Mouse (Mus musculus) hematopoietic stem cell, adult 5-6 weeks (primary cell): Measurements from ENCODE around the gene Arl8a. TPM values are rescaled to one million over a fixed set of nuclear protein-coding genes. Genes with fewer than 3 reads are reported as not detected.
A peak's percentile ranks its signal among the peaks of the same experiment; 100 is the strongest.
"Not testable (repeated sequence)": the region's sequence is repeated elsewhere in the genome, so short reads cannot be mapped to it uniquely, and the experiment has no call there.

Experiments used
- ATAC-seq, 2 experiments: fragments of 125-278 bp in 1 of 2; replicated peaks in 1 of 2; 2 replicates each; pipeline ENCODE4 v1.8.0; 2016 to 2017; ENCODE audit warnings: inconsistent platforms in 2 of 2, mild to moderate bottlenecking in 2 of 2, moderate number of reproducible peaks in 2 of 2, low read depth in 1 of 2, moderate TSS enrichment in 1 of 2; ENCODE audit not compliant: low FRiP score in 2 of 2, poor library complexity in 2 of 2, severe bottlenecking in 2 of 2, insufficient read depth in 1 of 2, low TSS enrichment in 1 of 2
- total RNA-seq: library from RNA; stranded (forward); fragments of 172-1452, 232-1000 nt; gene quantifications from 2 replicates; pipeline ENCODE4 v1.2.3, GENCODE M21; 2017

Gene Arl8a
- 22.3 and 24.4 TPM in 2 replicates for total RNA-seq

- ATAC-seq: peak; percentile 29 to 48; a peak in 2 of 4 replicates
Observed at GRCm38 (mm10) chr1:135146077-135146945, at the start of gene Arl8a. Gene Arl8a, plus strand, starts transcription at chr1:135146824.

- ATAC-seq: no peak
Observed at GRCm38 (mm10) chr1:135097441-135097840, 49.2 kb upstream of the Arl8a start.

- no peak for ATAC-seq
Observed at GRCm38 (mm10) chr1:135098441-135098840, 48.2 kb upstream of the Arl8a start.

GRCm38 (mm10) chr1:135100400-135100799 is 46.2 kb upstream of the Arl8a start:
- ATAC-seq: 0 out of 4 replicates have a peak, but pooled peaks of 1 of the 2 experiments have one; percentile 3

DNA sequence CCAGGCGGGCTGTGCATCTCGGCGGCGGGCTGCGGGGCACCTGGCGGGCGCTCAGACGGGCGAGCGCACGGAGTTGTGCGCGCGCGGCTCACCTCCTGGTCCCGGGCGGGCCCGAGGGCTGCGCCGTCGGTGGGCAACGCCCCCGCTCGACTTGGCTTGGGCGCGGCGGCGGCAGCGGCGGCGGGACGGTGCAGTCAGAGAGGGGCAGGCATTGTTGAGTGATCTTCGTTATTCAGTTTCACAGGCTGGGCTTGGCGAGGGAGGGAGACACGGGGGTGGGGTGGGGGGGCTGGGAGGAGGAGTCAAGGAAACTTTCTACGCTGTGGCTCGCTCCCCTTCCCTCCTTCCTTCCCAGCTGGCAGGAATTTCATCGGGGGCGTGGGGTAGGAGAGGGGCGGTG is 41.5 kb upstream of the Arl8a start, which contains the start of gene Lgr6:
TSS of gene Lgr6 (minus strand) at position 153 of the 400 bp plus-strand sequence.
- ATAC-seq: no peak

DNA sequence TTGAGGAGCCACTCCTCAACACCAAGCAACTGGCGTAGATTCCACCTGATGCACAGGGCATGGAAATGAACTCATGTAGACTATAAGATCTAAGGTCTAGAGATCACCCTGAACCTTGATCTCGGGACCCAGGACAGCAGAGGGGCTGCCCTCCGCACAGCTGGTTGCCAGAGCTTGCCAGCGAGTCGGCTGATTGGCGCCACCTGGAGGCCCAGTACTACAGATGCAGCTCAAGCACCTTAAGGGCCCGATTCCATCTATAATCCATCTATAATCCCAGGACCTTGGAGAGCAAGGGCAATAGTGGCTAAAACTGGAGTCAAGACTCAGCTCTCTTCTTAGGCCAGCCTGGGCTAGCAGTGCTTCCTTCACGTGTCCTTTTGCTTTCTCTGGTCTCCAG is 40.7 kb upstream of the Arl8a start:
- ATAC-seq: peak; percentile 54 to 62; a peak in 3 of 4 replicates

DNA sequence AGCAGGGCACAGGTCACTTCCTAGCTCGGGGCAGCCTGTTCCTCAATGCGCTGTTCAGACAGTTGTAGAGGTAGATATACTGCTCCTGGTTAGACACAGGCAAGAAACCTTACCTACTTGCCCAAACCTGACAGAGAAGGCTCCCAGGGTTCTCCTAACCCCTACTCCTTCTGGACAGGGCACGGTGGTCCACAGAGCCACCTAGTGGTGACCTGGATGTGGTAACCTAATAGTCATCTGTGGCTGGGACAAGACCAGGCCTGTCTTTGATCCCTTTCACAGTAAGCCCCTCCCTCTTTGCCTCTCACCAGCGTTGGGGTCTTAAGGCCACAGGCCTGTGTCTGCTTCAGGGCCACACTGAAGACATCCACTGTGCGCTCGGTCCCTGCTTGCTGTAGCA is 38.0 kb upstream of the Arl8a start:
- peak in 1 of 2 experiments; percentile 24; a peak in 1 of 4 replicates for ATAC-seq

- 0 out of 4 replicates have a peak, but pooled peaks of 1 of the 2 experiments have one; percentile 19 for ATAC-seq
Observed at GRCm38 (mm10) chr1:135110075-135110474, 36.5 kb upstream of the Arl8a start.

GRCm38 (mm10) chr1:135111271-135111670 is 35.4 kb upstream of the Arl8a start:
- not testable (repeated sequence) for ATAC-seq

GRCm38 (mm10) chr1:135112661-135113060 is 34.0 kb upstream of the Arl8a start:
- peak; percentile 68 to 80 for ATAC-seq

DNA sequence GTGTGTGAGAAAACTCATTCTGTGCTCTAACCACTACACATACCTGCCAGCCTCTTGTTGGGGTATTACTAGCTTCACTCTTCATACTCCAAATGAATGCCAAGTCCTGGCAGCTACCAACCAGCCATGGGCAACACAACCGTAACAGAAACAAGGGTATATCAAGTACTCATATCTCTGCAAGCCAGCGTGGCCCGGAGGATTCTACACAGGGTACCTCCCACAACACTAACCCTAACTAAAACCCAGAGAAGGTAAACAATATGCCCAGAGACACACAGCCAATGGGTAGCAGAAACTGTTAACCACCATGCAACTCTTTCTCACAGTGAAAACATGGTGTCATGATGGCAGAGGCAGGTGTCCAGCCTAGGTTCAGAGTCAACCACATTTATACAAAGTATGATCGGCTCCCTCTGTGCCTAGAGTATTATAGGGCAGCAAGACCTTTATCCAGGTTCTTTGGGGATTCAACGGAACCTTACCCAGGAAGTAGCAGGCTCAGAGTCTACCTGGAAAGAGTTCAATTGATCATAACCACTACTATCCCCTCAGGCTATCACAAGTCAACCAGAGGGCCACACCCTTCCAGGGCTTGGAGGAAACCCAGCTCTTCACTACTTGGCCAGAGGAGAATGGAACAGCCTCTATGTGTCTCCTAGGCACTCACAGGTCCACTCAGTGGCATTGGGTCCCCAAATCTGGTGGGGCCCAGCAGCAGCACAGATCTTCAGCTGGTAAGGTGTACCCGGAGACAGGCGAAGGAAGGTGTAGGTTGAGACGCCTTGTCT is 21.9 kb upstream of the Arl8a start:
- no peak for ATAC-seq

- ATAC-seq: no peak
Observed at GRCm38 (mm10) chr1:135125990-135126389, 20.6 kb upstream of the Arl8a start.

GRCm38 (mm10) chr1:135126443-135127027 is 20.1 kb upstream of the Arl8a start:
- no peak for ATAC-seq

GRCm38 (mm10) chr1:135128011-135128441 is 18.6 kb upstream of the Arl8a start:
- ATAC-seq: no peak

- no peak for ATAC-seq
Observed at GRCm38 (mm10) chr1:135128986-135129385, 17.6 kb upstream of the Arl8a start.

DNA sequence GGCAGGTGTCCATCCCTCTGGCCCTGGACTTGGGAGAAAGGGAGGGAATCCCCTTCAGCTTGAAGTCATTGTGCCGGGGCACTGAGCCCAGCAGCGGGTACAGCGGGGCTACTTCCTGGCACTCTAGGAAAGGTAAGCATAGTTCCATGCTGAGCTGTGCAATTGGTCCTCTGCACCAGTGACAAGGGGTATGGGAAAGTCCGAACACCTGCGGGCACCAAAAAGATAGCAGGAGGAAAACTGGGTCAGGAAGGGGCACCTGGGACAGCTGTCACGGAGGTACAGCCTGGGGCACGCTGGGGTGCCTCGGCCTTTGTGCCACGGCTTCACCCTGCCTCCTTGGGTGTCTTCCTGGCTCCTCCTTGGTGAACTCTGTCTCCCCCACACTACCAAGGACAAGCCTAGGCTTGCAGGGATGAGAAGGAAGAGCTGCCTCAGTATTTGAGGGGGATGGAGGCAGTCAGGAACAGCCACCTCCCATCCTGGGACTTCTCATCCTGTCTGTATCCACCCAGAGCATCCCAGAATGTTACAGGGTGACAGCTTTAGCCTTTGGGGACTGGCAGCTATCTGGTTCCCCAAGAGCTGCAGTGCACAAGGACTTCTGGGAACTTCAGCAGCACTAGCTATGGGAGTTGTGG is 17.0 kb upstream of the Arl8a start:
- ATAC-seq: no peak

DNA sequence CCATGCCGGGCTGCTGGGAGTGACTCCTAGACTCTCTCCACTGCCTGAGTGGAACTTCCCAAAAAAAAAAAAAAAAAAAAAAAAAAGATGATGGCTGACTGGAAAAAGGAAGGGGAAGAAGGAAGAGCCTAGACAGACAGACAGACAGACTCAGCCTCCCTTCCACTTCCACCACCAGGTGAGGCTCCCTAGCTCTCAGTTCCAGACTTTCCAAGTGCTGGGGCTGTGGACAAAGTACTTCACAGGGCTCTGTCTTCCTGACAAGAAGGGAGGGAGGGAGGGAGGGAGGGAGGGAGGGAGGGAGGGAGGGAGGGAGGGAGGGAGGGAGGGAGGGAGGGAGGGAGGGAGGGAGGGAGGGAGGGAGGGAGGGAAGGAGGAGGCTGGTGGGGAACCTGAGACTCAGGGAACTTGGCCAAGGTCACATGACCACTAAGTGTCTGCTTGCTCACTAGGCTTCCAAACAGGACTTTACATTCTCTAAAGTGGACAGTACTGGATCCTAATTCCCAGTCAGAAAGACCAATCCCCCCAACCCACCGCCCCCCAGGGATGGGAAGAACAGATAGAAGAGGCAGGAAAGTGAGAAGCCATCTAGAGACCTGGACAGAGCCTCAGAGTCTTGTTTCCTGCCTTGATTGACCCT is 16.1 kb upstream of the Arl8a start:
- no peak for ATAC-seq
